24 mouse cellular contexts compared by ENCODE assay signal in the genomic region with DNA sequence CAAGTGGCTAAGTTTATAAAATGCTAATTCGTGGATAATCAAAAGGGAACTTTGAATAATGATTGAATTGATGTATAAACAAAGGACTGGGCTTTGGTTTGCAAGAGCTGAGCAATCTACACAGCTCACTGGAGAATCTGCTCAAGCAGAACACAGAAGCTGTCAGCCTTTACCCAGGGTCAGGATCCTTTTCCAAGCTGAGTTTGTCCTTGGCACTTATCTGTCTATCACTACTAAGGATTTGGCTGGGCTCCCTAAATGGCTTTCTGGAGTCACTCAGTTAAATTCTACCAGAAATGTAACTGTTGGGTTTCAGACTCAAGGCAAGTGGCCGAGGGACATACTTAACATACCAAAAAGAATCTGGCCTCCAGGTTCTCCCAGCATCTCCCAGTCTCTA. TPM values are rescaled to one million over a fixed set of nuclear protein-coding genes. Genes with fewer than 3 reads are reported as not detected.
A peak's percentile ranks its signal among the peaks of the same experiment; 100 is the strongest.
DNase-seq lines count a peak whose midpoint lies in the region; ATAC-seq and TF ChIP-seq lines count a peak whose summit lies in the region.
"Had no signal": no experiment of that assay in that cellular context is flagged by ENCODE, and none has a peak within 500 bp of the region (broad histone marks: within the 10 kb centered on the region; RNA-seq: fewer than 3 reads in every experiment).

No protein-coding gene starts in this region.

- 12% methylated on average over 2 of the region's 2 CpGs for WGBS in liver, adult 2 months
- WGBS in liver, embryonic 12.5 days (ENCODE audit: insufficient replicate concordance) = 34% methylated on average over 2 of the region's 2 CpGs
- WGBS in forebrain, embryonic 16.5 days = 60% methylated on average over 2 of the region's 2 CpGs

- TF ChIP-seq POLR2A in liver, adult 2 months (IDR thresholded peaks at IDR 0.05; ENCODE audit: extremely low read depth, insufficient read depth, low read length) = no peak

- no peaks in the 10 kb centered on the region for H3K9me3 ChIP-seq in liver, embryonic 12.5 days (replicated peaks)
- no peaks in the 10 kb centered on the region for H3K9me3 ChIP-seq in forebrain, embryonic 16.5 days (ENCODE audit: control insufficient read depth, low read length)
- H3K9me3 ChIP-seq: hindbrain, embryonic 15.5 days; limb, embryonic 10.5 days; midbrain, embryonic 12.5 days had no signal

- H3K9ac ChIP-seq in liver, adult 2 months (ENCODE audit: low read depth, low read length) = no peak overlapping the region
- no peak overlapping the region for H3K9ac ChIP-seq in liver, embryonic 12.5 days
- H3K9ac ChIP-seq in forebrain, embryonic 16.5 days (replicated peaks; ENCODE audit: low read depth, low read length) = no peak overlapping the region
- H3K9ac ChIP-seq: hindbrain, embryonic 15.5 days; lung, embryonic 14.5 days; midbrain, embryonic 12.5 days had no signal

- H3K36me3 ChIP-seq in liver, adult 2 months (ENCODE audit: control insufficient read depth, insufficient read depth, low read length) = no peaks in the 10 kb centered on the region
- H3K36me3 ChIP-seq in liver, embryonic 12.5 days = no peaks in the 10 kb centered on the region
- H3K36me3 ChIP-seq in forebrain, embryonic 16.5 days (ENCODE audit: control insufficient read depth, insufficient read depth) = no peaks in the 10 kb centered on the region
- H3K36me3 ChIP-seq: hindbrain, embryonic 15.5 days; limb, embryonic 10.5 days; midbrain, embryonic 12.5 days had no signal

- TF ChIP-seq CTCF in liver, adult 2 months (IDR thresholded peaks at IDR 0.05; ENCODE audit: low read depth, low read length) = no peak

- H3K4me1 ChIP-seq in liver, adult 2 months (ENCODE audit: control insufficient read depth, insufficient read depth, low read length) = peaks cover 12% of the 10 kb centered on the region
- no peaks in the 10 kb centered on the region for H3K4me1 ChIP-seq in liver, embryonic 12.5 days
- H3K4me1 ChIP-seq in forebrain, embryonic 16.5 days (replicated peaks; ENCODE audit: control insufficient read depth, insufficient read depth, low read length) = no peaks in the 10 kb centered on the region
- H3K4me1 ChIP-seq: hindbrain, embryonic 15.5 days; limb, embryonic 10.5 days; midbrain, embryonic 12.5 days had no signal

- ATAC-seq in liver, embryonic 12.5 days = no peak
- no peak for ATAC-seq in forebrain, embryonic 16.5 days

- no peak overlapping the region for H3K4me3 ChIP-seq in liver, adult 2 months (ENCODE audit: insufficient read depth, low read depth, low read length)
- H3K4me3 ChIP-seq in liver, embryonic 12.5 days = no peak overlapping the region
- H3K4me3 ChIP-seq in forebrain, embryonic 16.5 days (replicated peaks; ENCODE audit: low read length) = no peak overlapping the region
- H3K4me3 ChIP-seq: hindbrain, embryonic 15.5 days; layer of hippocampus, adult 2 months; limb, embryonic 10.5 days; midbrain, embryonic 12.5 days had no signal

- H3K27ac ChIP-seq in liver, adult 2 months (replicated peaks; ENCODE audit: insufficient read depth, low read depth, low read length) = peak overlapping the region; percentile 55
- no peak overlapping the region for H3K27ac ChIP-seq in liver, embryonic 12.5 days
- H3K27ac ChIP-seq in forebrain, embryonic 16.5 days (ENCODE audit: low read length) = no peak overlapping the region
- H3K27ac ChIP-seq: hindbrain, embryonic 15.5 days; layer of hippocampus, adult 2 months; limb, embryonic 10.5 days; midbrain, embryonic 12.5 days had no signal

- no peak overlapping the region for H3K4me2 ChIP-seq in liver, embryonic 12.5 days
- no peak overlapping the region for H3K4me2 ChIP-seq in forebrain, embryonic 16.5 days (ENCODE audit: low read length)
- H3K4me2 ChIP-seq: heart, embryonic 11.5 days; hindbrain, embryonic 15.5 days; liver, embryonic 11.5 days; lung, embryonic 14.5 days; midbrain, embryonic 12.5 days had no signal

- DNase-seq in adrenal gland, adult 2 months = peak; percentile 70
- DNase-seq in adrenal gland, postnatal 4 days (ENCODE audit: low spot score in 2 of 2) = no peak
- DNase-seq in liver, adult 2 months (ENCODE audit: extremely low read depth, low read depth, low spot score) = peak; percentile 78
- peak; percentile 63 for DNase-seq in adrenal gland, postnatal 14 days
- DNase-seq in kidney, postnatal 25 days = peak; percentile 55 to 70
- DNase-seq in right cerebral cortex, postnatal 25 days = no peak
- DNase-seq: cerebellum, adult 18-20 months; cerebellum, postnatal 14 days; gastrocnemius, postnatal 36 days; lung, embryonic 14.5 days; retina, postnatal 1 day had no signal

- H3K79me2 ChIP-seq in liver, adult 2 months (ENCODE audit: control insufficient read depth, insufficient read depth, low read length) = no peaks in the 10 kb centered on the region; the same call in 1 of the 2 replicates

- no peaks in the 10 kb centered on the region for H3K27me3 ChIP-seq in liver, adult 2 months (ENCODE audit: control insufficient read depth, insufficient read depth, low read length)
- no peaks in the 10 kb centered on the region for H3K27me3 ChIP-seq in liver, embryonic 12.5 days (replicated peaks)
- H3K27me3 ChIP-seq in forebrain, embryonic 16.5 days (replicated peaks; ENCODE audit: control insufficient read depth, insufficient read depth, low read length) = no peaks in the 10 kb centered on the region
- H3K27me3 ChIP-seq: hindbrain, embryonic 15.5 days; midbrain, embryonic 12.5 days had no signal

RNA-seq across cellular contexts. Expression of gene Acsm3, which starts 10.8 kb away (rescaled TPM):
- total RNA-seq in adrenal gland, adult 2 months (2021) = 10 to 100 TPM; 48.2 to 53.9 TPM
- polyA plus RNA-seq in adrenal gland, adult 2 months (2012; rRNA removed) = 2.7 and 4.1 TPM in 2 replicates
- total RNA-seq in adrenal gland, postnatal 4 days (2021) = 10 to 100 TPM; 12.9 to 13.5 TPM
- total RNA-seq in liver, adult 2 months (2014; rRNA removed) = 212 and 304 TPM in 2 replicates
- polyA plus RNA-seq in liver, adult 2 months (2012; rRNA removed) = 49.8 and 66.9 TPM in 2 replicates
- polyA plus RNA-seq in liver, embryonic 12.5 days (2016; fragmentation: Nextera tagmentation; extraction: Ambion mirVana) = 0.26 and 0.31 TPM in 2 replicates
- total RNA-seq in adrenal gland, postnatal 14 days (2021) = 52.8 and 59.7 TPM in 2 replicates
- polyA plus RNA-seq in forebrain, embryonic 16.5 days (2015; fragmentation: Nextera tagmentation; extraction: Ambion mirVana) = not detected in 2 replicates
- total RNA-seq: hematopoietic stem cell, adult 5-6 weeks; layer of hippocampus, postnatal 25 days; megakaryocyte, adult 5-6 weeks had no signal
- polyA plus RNA-seq: heart, postnatal 0 days; hindbrain, embryonic 15.5 days; spleen, adult 2 months had no signal

RNA-seq across cellular contexts. Expression of gene Thumpd1, which starts 29.3 kb away (rescaled TPM):
- 10 to 100 TPM; 25.8 to 34.1 TPM for total RNA-seq in adrenal gland, adult 2 months (2021)
- 9.8 and 14.0 TPM in 2 replicates for polyA plus RNA-seq in adrenal gland, adult 2 months (2012; rRNA removed)
- total RNA-seq in adrenal gland, postnatal 4 days (2021) = 10 to 100 TPM; 42.3 to 47.5 TPM
- total RNA-seq in liver, adult 2 months (2014; rRNA removed) = 11.8 and 13.6 TPM in 2 replicates
- polyA plus RNA-seq in liver, adult 2 months (2012; rRNA removed) = 6.0 and 7.2 TPM in 2 replicates
- 51.4 and 52.8 TPM in 2 replicates for polyA plus RNA-seq in liver, embryonic 12.5 days (2016; fragmentation: Nextera tagmentation; extraction: Ambion mirVana)
- 34.4 and 36.7 TPM in 2 replicates for total RNA-seq in adrenal gland, postnatal 14 days (2021)
- 96.6 and 103 TPM in 2 replicates for polyA plus RNA-seq in forebrain, embryonic 16.5 days (2015; fragmentation: Nextera tagmentation; extraction: Ambion mirVana)

RNA-seq across cellular contexts. Expression of gene Rexo5, which starts 43.9 kb away (rescaled TPM):
- 1 to 10 TPM; 5.9 to 6.5 TPM for total RNA-seq in adrenal gland, adult 2 months (2021)
- 0.49 and 1.5 TPM in 2 replicates for polyA plus RNA-seq in adrenal gland, adult 2 months (2012; rRNA removed)
- 10 to 100 TPM; 12.4 to 13.6 TPM for total RNA-seq in adrenal gland, postnatal 4 days (2021)
- total RNA-seq in liver, adult 2 months (2014; rRNA removed) = 4.8 and 5.4 TPM in 2 replicates
- polyA plus RNA-seq in liver, adult 2 months (2012; rRNA removed) = 1.0 and 1.9 TPM in 2 replicates
- 13.6 and 14.0 TPM in 2 replicates for polyA plus RNA-seq in liver, embryonic 12.5 days (2016; fragmentation: Nextera tagmentation; extraction: Ambion mirVana)
- total RNA-seq in adrenal gland, postnatal 14 days (2021) = 6.8 and 13.3 TPM in 2 replicates
- 10.8 and 14.2 TPM in 2 replicates for polyA plus RNA-seq in forebrain, embryonic 16.5 days (2015; fragmentation: Nextera tagmentation; extraction: Ambion mirVana)

RNA-seq across cellular contexts. Expression of gene Eri2, which starts 43.9 kb away (rescaled TPM):
- 1 to 10 TPM; 5.2 to 6.1 TPM for total RNA-seq in adrenal gland, adult 2 months (2021)
- polyA plus RNA-seq in adrenal gland, adult 2 months (2012; rRNA removed) = 0.25 and 0.30 TPM in 2 replicates
- total RNA-seq in adrenal gland, postnatal 4 days (2021) = 10 to 100 TPM; 12.9 to 13.6 TPM
- total RNA-seq in liver, adult 2 months (2014; rRNA removed) = 3.6 and 4.5 TPM in 2 replicates
- 0.61 and 0.80 TPM in 2 replicates for polyA plus RNA-seq in liver, adult 2 months (2012; rRNA removed)
- 16.6 and 16.9 TPM in 2 replicates for polyA plus RNA-seq in liver, embryonic 12.5 days (2016; fragmentation: Nextera tagmentation; extraction: Ambion mirVana)
- total RNA-seq in adrenal gland, postnatal 14 days (2021) = 7.5 and 9.4 TPM in 2 replicates
- polyA plus RNA-seq in forebrain, embryonic 16.5 days (2015; fragmentation: Nextera tagmentation; extraction: Ambion mirVana) = 23.1 and 25.6 TPM in 2 replicates

Comparison
In these comparisons a context has a peak if more than half of its experiments do, and no peak if none do; other contexts are left out.
1. DNase-seq: peak in adrenal gland, adult 2 months (single experiment), liver, adult 2 months (single experiment), adrenal gland, postnatal 14 days (single experiment) and kidney, postnatal 25 days (2 of 2); none in adrenal gland, postnatal 4 days (0 of 2) and right cerebral cortex, postnatal 25 days (single experiment).